Mouse (Mus musculus) megakaryocyte, embryonic 14.5 days (primary cell): Measurements from ENCODE around the gene Isg20l2.

Experiments
- FLI1 ChIP-seq: IDR thresholded peaks from 2 replicates; pipeline ENCODE4 v1.6.1; 2012; ENCODE audit warnings: low read length, inconsistent platforms, mixed read lengths
- GATA1 ChIP-seq: IDR thresholded peaks from 3 replicates; pipeline ENCODE4 v1.6.1; 2012; ENCODE audit warnings: mixed read lengths, low read length, inconsistent platforms, borderline replicate concordance

DNA sequence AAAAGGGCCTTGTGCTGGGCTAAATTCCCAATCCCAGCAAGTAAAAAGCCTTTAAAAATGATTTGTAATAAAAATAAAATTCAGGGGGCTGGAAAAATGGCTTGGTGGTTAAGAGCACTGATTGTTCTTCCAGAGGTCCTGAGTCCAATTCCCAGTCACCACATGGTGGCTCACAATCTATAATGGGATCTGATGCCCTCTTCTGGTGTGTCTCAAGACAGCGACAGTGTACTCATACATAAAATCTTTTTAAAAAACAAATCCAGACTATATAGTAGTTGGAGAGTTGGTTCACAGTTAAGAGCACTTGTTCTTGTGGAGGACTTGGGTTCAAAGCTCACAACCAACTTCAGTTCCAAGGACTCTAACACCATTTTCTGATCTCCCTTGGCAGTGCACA, 13.1 kb upstream of the Isg20l2 start:
- TF ChIP-seq GATA1 (no peak), FLI1 (no peak)
